Mouse (Mus musculus): ENCODE results near the gene Dnah12.
"Not testable (repeated sequence)": the region's sequence is repeated elsewhere in the genome, so short reads cannot be mapped to it uniquely, and the experiment has no call there.

Gene Dnah12

GRCm38 (mm10) chr14:26719696-26720095 is 26.6 kb downstream of the Dnah12 start:
- DNase-seq = not testable (repeated sequence)

DNA sequence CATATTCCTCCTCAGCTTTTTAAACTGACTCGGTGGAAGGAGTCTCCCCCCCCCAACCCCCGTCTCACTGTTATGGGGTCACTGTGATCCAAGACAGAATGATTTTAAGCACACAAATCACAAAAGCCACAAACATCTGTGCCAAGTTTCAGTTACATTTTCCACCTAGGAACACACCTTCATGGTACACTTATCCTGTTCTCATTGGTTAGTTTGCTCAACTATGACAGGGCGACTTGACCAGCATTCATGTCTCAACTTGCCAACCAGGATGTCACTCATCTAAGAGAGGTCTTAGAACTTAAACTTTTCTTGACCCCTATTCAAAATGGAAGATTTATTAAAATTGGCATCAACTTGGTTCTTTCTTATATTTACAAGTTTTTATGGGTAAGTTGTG is 31.8 kb downstream of the Dnah12 start:
- DNase-seq = no peak

GRCm38 (mm10) chr14:26758566-26758965 is 65.5 kb downstream of the Dnah12 start:
- DNase-seq = no peak

- DNase-seq = no peak
These were observed 71.8 kb downstream of the Dnah12 start for GRCm38 (mm10) chr14:26764827-26765226.

GRCm38 (mm10) chr14:26768195-26768594 is 75.1 kb downstream of the Dnah12 start:
- DNase-seq = no peak

- DNase-seq = no peak
These were observed 80.5 kb downstream of the Dnah12 start for GRCm38 (mm10) chr14:26773536-26773935.

GRCm38 (mm10) chr14:26783731-26784130 is 90.7 kb downstream of the Dnah12 start:
- DNase-seq = no peak

DNA sequence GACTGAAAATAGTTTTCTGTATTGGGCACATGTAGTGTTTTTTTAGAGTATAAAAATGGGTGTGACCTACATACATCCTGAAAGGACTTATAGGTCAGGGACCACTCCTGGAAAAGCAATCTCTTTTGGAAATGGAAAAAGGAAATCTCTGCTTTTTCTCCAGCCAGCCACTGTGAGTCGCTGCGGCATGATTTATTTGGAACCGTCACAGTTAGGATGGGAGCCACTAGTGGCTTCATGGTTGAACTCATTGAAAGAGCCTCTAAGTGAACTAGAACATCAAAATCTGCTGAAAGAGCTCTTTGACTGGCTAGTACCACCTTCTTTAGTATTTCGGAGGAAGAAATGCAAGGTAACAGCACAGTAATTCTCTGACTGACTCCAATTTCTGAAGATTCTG is 92.6 kb downstream of the Dnah12 start:
- peak; percentile 41 to 53 for DNase-seq

DNA sequence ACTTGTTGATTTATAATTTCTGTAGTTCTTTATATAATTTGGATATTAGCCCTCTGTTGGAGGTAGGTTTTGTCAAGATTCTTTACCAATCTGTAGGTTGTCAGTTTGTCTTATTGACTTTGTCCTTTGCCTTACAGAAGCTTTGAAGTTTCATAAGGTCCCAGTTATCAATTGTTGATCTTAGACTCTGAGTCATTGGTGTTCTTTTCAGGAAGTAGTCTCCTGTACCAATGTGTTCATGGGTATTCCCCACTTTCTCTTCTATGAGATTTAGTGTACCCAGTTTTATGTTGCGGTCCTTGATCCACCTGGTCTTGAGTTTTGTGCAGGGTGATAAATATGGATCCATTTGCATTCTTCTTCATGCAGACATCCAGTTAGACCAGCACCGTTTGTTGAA is 101.4 kb downstream of the Dnah12 start:
- no peak for DNase-seq

DNA sequence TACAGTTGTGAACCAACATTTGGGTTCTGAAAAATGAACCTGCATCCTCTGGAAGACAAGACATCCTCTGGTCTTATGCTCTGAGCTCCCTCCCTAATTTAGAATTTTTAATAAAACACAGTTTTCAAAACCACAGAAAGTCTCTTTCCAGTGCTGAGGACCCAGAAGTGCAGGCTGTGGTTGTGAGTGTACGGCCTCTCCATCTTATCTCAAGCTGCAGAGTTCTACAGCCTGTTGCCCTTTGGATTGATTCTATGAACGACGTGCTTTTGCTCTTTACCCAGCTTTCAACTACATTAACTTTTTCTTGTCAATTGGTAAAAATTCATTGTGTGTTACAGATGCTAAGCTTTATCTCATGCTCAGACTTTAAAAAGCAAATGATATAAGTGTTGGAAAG is 105.3 kb downstream of the Dnah12 start:
- DNase-seq = no peak

DNA sequence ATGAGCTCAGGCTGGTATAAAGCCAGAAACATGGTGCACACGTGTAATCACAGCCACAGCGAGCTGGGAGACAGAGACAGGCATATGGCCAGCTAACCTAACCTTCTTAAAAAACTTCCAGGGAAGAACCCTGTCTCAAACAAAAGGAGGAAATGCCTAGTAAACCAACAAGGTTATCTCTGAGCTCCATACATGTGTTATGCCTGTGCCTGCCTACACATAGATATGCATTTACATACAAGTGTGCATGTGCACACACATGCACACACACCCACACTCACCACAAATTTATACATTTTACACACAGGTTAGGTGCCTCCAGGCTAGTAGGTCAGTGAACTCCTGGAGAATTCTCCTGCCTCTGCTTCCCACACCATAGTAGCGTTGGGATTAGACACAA is 106.2 kb downstream of the Dnah12 start:
- no peak for DNase-seq

- DNase-seq = no peak
These were observed 112.4 kb downstream of the Dnah12 start for GRCm38 (mm10) chr14:26805500-26805899.

GRCm38 (mm10) chr14:26812734-26813133 is 119.7 kb downstream of the Dnah12 start:
- peak; percentile 59 to 72 for DNase-seq

GRCm38 (mm10) chr14:26813871-26814270 is 120.8 kb downstream of the Dnah12 start:
- no peak for DNase-seq

DNA sequence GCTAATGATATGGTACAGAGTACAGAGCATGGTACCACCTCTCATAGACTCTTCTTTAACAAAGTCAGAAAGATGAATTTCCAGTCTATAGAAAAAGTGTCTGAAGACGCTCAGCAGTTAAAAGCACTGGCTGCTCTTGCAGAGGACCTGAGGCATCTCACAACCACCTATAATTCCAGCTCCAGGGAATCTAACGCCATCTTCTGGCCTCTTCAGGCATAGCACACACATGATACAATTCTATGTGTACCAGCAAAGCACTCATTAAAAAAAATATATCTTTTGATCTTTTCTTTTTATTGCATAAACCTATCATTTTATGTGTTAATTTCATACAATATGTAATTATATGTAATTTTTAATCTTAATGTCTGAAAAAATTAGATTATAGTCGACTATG is 121.8 kb downstream of the Dnah12 start:
- peak in 1 of 2 experiments; percentile 17 for DNase-seq

- DNase-seq = no peak
These were observed 123.7 kb downstream of the Dnah12 start for GRCm38 (mm10) chr14:26816785-26817184.

DNA sequence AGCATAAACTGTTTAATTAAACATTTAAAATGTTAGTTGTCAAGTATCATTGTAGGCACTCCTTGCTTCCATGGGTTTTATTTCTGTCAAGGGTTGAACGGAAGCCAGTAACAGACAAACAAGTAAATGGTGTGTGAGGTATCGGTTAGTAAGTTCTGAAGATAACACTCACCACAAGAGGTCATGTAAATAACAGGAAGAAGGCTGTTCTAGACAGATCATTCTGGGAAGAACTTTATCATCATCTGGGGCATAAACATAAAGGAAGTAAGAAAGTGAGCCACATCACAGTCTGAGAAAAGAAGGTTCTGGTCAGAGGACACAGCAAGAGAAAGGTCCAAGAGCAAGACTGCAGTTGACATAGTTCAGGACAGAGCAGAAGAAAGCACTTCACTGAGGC is 132.9 kb downstream of the Dnah12 start:
- no peak for DNase-seq

- DNase-seq = peak in 1 of 2 experiments; percentile 6
These were observed 160.0 kb downstream of the Dnah12 start for GRCm38 (mm10) chr14:26853053-26853452.

DNA sequence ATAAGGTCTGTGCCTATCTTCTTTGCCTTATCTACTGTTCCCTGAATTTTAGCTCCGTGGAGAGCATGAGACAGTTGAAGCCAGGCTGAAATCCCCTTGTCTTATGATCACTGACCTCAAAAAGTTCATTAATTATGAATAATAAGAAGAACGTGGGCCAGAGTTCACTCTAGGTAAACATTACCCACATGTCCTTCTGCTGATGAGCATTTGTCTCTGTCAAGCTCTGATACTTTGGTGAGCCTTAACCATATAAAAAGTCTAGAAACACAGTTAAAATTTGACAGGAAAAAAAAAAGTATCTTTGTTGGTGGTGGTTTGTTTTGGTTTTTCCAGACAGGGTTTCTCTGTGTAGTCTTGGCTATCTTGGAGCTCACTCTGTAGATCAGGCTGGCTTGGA is 161.0 kb downstream of the Dnah12 start:
- no peak for DNase-seq

DNA sequence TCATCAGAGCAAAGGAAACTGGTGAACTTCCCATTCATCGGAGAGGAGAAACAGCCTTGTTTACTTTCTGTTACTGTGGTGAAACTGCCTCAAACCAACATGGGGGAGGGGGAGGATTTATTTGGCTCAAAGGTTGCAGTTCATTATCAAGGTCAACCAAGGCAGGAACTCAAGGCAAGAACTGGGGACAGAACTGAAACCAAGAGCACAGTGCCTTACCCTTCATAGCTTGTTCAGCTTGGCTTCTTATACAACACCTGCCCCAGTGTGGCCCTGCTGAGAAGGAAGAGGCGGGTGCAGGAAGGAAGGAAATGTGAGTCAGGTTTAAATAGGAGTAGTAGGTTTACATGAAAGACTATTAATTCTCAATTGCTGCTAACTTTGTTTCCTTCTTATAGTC is 165.3 kb downstream of the Dnah12 start:
- DNase-seq = peak; percentile 9 to 42

GRCm38 (mm10) chr14:26859024-26859423 is 165.9 kb downstream of the Dnah12 start:
- peak; percentile 43 to 64 for DNase-seq

DNA sequence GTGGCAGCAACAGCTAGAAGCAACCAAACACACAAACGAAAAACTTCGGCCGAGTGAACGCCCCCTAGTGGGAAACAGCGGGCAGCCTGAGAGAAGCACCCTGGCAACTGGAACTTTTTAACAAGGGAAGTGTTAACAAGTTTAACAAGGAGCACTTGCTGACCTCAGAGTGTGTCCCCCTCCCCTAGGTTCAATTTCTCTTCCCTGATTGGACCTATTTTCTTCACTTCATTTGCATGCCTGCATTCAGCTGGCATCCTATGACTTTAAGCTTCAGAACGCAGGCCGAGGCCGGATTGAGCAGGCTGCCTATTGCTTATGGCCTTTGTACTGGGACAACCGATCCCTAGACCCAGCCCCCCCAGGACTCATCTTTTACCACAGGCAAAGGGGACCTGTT is 174.3 kb downstream of the Dnah12 start:
- DNase-seq = no peak

- no peak for DNase-seq
These were observed 175.2 kb downstream of the Dnah12 start for GRCm38 (mm10) chr14:26868299-26868698.

DNA sequence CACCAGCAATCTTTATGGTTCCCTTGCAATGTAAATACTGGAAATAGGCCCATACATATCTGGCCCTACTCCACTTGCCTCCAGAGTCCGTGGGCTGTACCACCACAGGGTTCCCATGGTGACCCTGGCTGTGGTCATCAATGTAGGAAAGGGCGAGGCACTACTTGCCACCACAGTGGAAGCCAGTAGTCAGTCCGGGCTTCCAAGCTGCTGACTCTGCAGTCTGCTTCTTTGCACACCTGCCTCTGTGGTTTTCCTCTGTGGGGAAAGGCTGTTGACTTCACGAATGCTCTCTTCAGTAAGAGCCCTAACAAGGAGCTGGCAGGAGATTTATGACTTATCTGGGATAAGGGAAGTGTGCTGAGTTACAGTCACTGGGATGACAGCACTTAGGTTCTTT is 185.7 kb downstream of the Dnah12 start:
- no peak for DNase-seq

DNA sequence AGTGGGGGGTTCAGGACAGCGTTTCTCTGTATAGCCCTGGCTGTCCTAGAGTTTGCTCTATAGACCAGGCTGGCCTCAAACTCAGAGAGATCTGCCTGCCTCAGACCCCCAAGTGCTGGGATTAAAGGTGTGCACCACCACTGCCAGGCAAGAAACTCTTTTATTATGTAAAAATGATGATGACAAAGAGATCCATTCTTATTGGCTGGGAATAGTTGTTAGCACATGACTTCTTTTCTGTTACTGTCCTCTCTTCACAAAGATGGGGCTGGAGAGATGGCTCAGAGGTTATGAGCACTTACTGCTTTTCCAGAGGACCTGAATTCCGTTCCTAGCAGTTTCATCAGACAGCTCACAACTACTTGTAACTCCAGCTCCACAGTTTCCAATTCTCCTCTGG is 186.9 kb downstream of the Dnah12 start:
- no peak for DNase-seq

DNA sequence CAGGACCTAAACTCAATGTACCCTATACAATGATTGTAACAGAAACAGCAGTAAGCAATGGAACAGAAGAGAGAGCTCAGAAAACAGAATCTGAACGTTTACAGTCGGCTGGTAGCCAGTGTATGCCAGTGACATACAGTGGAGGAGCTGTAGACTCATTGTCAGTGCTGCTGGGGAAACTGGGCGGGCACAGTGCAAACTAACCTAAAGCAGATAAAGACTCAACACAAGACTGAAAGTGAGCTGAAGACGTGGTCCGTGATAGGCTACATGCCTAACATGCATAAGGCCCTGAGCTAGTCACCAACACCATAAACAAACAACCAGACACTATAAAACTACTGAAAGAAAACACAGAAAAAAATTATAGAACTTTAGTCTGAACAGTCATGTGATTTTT is 188.6 kb downstream of the Dnah12 start:
- no peak for DNase-seq

All from cerebellum, postnatal 14 days (tissue).